Mouse (Mus musculus): ENCODE data around the gene Cfap97d1. TPM values are rescaled to one million over a fixed set of nuclear protein-coding genes. Genes with fewer than 3 reads are reported as not detected.

The Cfap97d1 gene
- polyA plus RNA-seq, 1 experiment = not detected

- TF ChIP-seq CTCF (IDR thresholded peaks at IDR 0.05; ENCODE audit: borderline replicate concordance, extremely low read depth, insufficient read depth, insufficient read length) (no peak), POLR2A (IDR thresholded peaks at IDR 0.05; ENCODE audit: borderline replicate concordance, extremely low read depth, insufficient read depth, insufficient read length, poor library complexity, severe bottlenecking) (no peak)
- no peak for DNase-seq (ENCODE audit: low read depth)
Observed at GRCm38 (mm10) chr11:102011510-102011909, 27.4 kb downstream of the Cfap97d1 start.

GRCm38 (mm10) chr11:102013201-102013600, 29.1 kb downstream of the Cfap97d1 start:
- TF ChIP-seq POLR2A (IDR thresholded peaks at IDR 0.05; ENCODE audit: borderline replicate concordance, extremely low read depth, insufficient read depth, insufficient read length, poor library complexity, severe bottlenecking) = no peak
- no peak for TF ChIP-seq CTCF (IDR thresholded peaks at IDR 0.05; ENCODE audit: borderline replicate concordance, extremely low read depth, insufficient read depth, insufficient read length)
- no peak for DNase-seq (ENCODE audit: low read depth)

GRCm38 (mm10) chr11:102015472-102015871, 31.4 kb downstream of the Cfap97d1 start:
- TF ChIP-seq CTCF (IDR thresholded peaks at IDR 0.05; ENCODE audit: borderline replicate concordance, extremely low read depth, insufficient read depth, insufficient read length) (no peak), POLR2A (IDR thresholded peaks at IDR 0.05; ENCODE audit: borderline replicate concordance, extremely low read depth, insufficient read depth, insufficient read length, poor library complexity, severe bottlenecking) (no peak)

GRCm38 (mm10) chr11:102016136-102016535, 32.1 kb downstream of the Cfap97d1 start:
- no peak for DNase-seq (ENCODE audit: low read depth)
- no peak for TF ChIP-seq CTCF (IDR thresholded peaks at IDR 0.05; ENCODE audit: borderline replicate concordance, extremely low read depth, insufficient read depth, insufficient read length)
- no peak for TF ChIP-seq POLR2A (IDR thresholded peaks at IDR 0.05; ENCODE audit: borderline replicate concordance, extremely low read depth, insufficient read depth, insufficient read length, poor library complexity, severe bottlenecking)

More at GRCm38 (mm10) chr11:102015472-102015871, 31.4 kb downstream of the Cfap97d1 start:
- DNase-seq (ENCODE audit: low read depth) = no peak

- no peak for TF ChIP-seq CTCF (IDR thresholded peaks at IDR 0.05; ENCODE audit: borderline replicate concordance, extremely low read depth, insufficient read depth, insufficient read length)
- no peak for TF ChIP-seq POLR2A (IDR thresholded peaks at IDR 0.05; ENCODE audit: borderline replicate concordance, extremely low read depth, insufficient read depth, insufficient read length, poor library complexity, severe bottlenecking)
- DNase-seq (ENCODE audit: low read depth) = peak; percentile 74
Observed at GRCm38 (mm10) chr11:102019736-102020135, 35.7 kb downstream of the Cfap97d1 start.

- TF ChIP-seq CTCF (IDR thresholded peaks at IDR 0.05; ENCODE audit: borderline replicate concordance, extremely low read depth, insufficient read depth, insufficient read length) (no peak), POLR2A (IDR thresholded peaks at IDR 0.05; ENCODE audit: borderline replicate concordance, extremely low read depth, insufficient read depth, insufficient read length, poor library complexity, severe bottlenecking) (no peak)
- no peak for DNase-seq (ENCODE audit: low read depth)
Observed at GRCm38 (mm10) chr11:102021196-102021595, 37.1 kb downstream of the Cfap97d1 start.

- TF ChIP-seq POLR2A (IDR thresholded peaks at IDR 0.05; ENCODE audit: borderline replicate concordance, extremely low read depth, insufficient read depth, insufficient read length, poor library complexity, severe bottlenecking) (no peak), CTCF (IDR thresholded peaks at IDR 0.05; ENCODE audit: borderline replicate concordance, extremely low read depth, insufficient read depth, insufficient read length) (no peak)
- no peak for DNase-seq (ENCODE audit: low read depth)
Observed at GRCm38 (mm10) chr11:102023406-102023805, 39.3 kb downstream of the Cfap97d1 start.

- DNase-seq (ENCODE audit: low read depth) = no peak
- TF ChIP-seq CTCF (IDR thresholded peaks at IDR 0.05; ENCODE audit: borderline replicate concordance, extremely low read depth, insufficient read depth, insufficient read length) (no peak), POLR2A (IDR thresholded peaks at IDR 0.05; ENCODE audit: borderline replicate concordance, extremely low read depth, insufficient read depth, insufficient read length, poor library complexity, severe bottlenecking) (no peak)
Observed at GRCm38 (mm10) chr11:102024084-102024758, 40.1 kb downstream of the Cfap97d1 start.

- DNase-seq (ENCODE audit: low read depth) = no peak
- TF ChIP-seq CTCF (IDR thresholded peaks at IDR 0.05; ENCODE audit: borderline replicate concordance, extremely low read depth, insufficient read depth, insufficient read length) (no peak), POLR2A (IDR thresholded peaks at IDR 0.05; ENCODE audit: borderline replicate concordance, extremely low read depth, insufficient read depth, insufficient read length, poor library complexity, severe bottlenecking) (no peak)
Observed at GRCm38 (mm10) chr11:102024875-102025274, 40.8 kb downstream of the Cfap97d1 start.

- TF ChIP-seq POLR2A (IDR thresholded peaks at IDR 0.05; ENCODE audit: borderline replicate concordance, extremely low read depth, insufficient read depth, insufficient read length, poor library complexity, severe bottlenecking) (no peak), CTCF (IDR thresholded peaks at IDR 0.05; ENCODE audit: borderline replicate concordance, extremely low read depth, insufficient read depth, insufficient read length) (no peak)
- no peak for DNase-seq (ENCODE audit: low read depth)
Observed at GRCm38 (mm10) chr11:102025354-102025753, 41.3 kb downstream of the Cfap97d1 start.

- DNase-seq (ENCODE audit: low read depth) = peak; percentile 66
- no peak for TF ChIP-seq CTCF (IDR thresholded peaks at IDR 0.05; ENCODE audit: borderline replicate concordance, extremely low read depth, insufficient read depth, insufficient read length)
- TF ChIP-seq POLR2A (IDR thresholded peaks at IDR 0.05; ENCODE audit: borderline replicate concordance, extremely low read depth, insufficient read depth, insufficient read length, poor library complexity, severe bottlenecking) = no peak
Observed at GRCm38 (mm10) chr11:102025991-102026660, 42.0 kb downstream of the Cfap97d1 start.
